Mouse (Mus musculus) lung, adult 2 months (tissue): ENCODE results near the gene Slc13a3.

Source experiments
- CTCF ChIP-seq: fragments of 200-500 bp; IDR thresholded peaks from 2 replicates; pipeline ENCODE4 v1.5.1; 2011; ENCODE audit warnings: mild to moderate bottlenecking, low read length, control low read depth; ENCODE audit not compliant: insufficient read depth
- POLR2A ChIP-seq: fragments of 200-500 bp; IDR thresholded peaks from 2 replicates; pipeline ENCODE4 v1.6.1; 2011; ENCODE audit warnings: low read depth, mild to moderate bottlenecking, control low read depth, low read length, borderline replicate concordance; ENCODE audit errors: extremely low read depth

GRCm38 (mm10) chr2:165387370-165387769, 85.7 kb downstream of the Slc13a3 start:
- TF ChIP-seq POLR2A (no peak), CTCF (no peak)
